Mouse (Mus musculus) embryonic facial prominence, embryonic 13.5 days (tissue): ENCODE measurements around the gene Cdkal1. TPM values are rescaled to one million over a fixed set of nuclear protein-coding genes. Genes with fewer than 3 reads are reported as not detected.

ENCODE experiments used
- ATAC-seq: fragments of 200-750 bp; cut with Nextera tagmentation; 2 replicates; pipeline ENCODE4 v1.8.0; 2017; ENCODE audit warnings: low read depth; ENCODE audit not compliant: insufficient number of reproducible peaks, insufficient read depth, low FRiP score, low TSS enrichment
- H3K27ac ChIP-seq: fragments of 300-500 bp; sonication (generic); 2 replicates; pipeline ENCODE4 v1.5.1; 2015; ENCODE audit warnings: moderate library complexity, mild to moderate bottlenecking, inconsistent platforms
- H3K27me3 ChIP-seq: fragments of 300-500 bp; sonication (generic); 2 replicates; pipeline ENCODE4 v1.6.1; 2015; ENCODE audit warnings: mild to moderate bottlenecking, inconsistent platforms
- H3K36me3 ChIP-seq: fragments of 300-500 bp; sonication (generic); 2 replicates; pipeline ENCODE4 v1.6.1; 2015; ENCODE audit warnings: mild to moderate bottlenecking, inconsistent platforms
- H3K4me1 ChIP-seq: fragments of 300-500 bp; sonication (generic); 2 replicates; pipeline ENCODE4 v1.6.1; 2015; ENCODE audit warnings: inconsistent platforms
- H3K4me2 ChIP-seq: fragments of 300-500 bp; sonication (generic); 2 replicates; pipeline ENCODE4 v1.6.1; 2015; ENCODE audit warnings: moderate library complexity, mild to moderate bottlenecking, inconsistent platforms
- H3K4me3 ChIP-seq: fragments of 300-500 bp; sonication (generic); 2 replicates; pipeline ENCODE4 v1.5.1; 2015; ENCODE audit warnings: mild to moderate bottlenecking, inconsistent platforms
- H3K9ac ChIP-seq: fragments of 300-500 bp; sonication (generic); 2 replicates; pipeline ENCODE4 v1.6.1; 2015; ENCODE audit warnings: mild to moderate bottlenecking, inconsistent platforms
- H3K9me3 ChIP-seq: fragments of 300-500 bp; sonication (generic); 2 replicates; pipeline ENCODE4 v1.6.1; 2016; ENCODE audit warnings: inconsistent platforms
- WGBS: fragments of 180-500 bp; shearing (Covaris S2); methylation state at CpG from one replicate; pipeline ENCODE4 v1.1.7; 2015; ENCODE audit warnings: mixed read lengths; 5-methylcytosine and 5-hydroxymethylcytosine counted together
- polyA plus RNA-seq: library from polyadenylated mRNA; unstranded; fragments of >200 nt; fragmentation: Nextera tagmentation; extraction: Ambion mirVana; gene quantifications from 2 replicates; pipeline ENCODE4 v1.2.1, GENCODE M21; 2015

Cdkal1 gene
- polyA plus RNA-seq, 1 experiment from 2014 or later: 34.0 TPM

GRCm38 (mm10) chr13:29273693-29274221 is 581.7 kb downstream of the Cdkal1 start:
- H3K36me3 ChIP-seq: no peaks in the 10 kb centered on the region
- H3K4me1 ChIP-seq: peaks cover 7% of the 10 kb centered on the region; the same call in 1 of the 2 replicates
- H3K4me3 ChIP-seq: no peak overlapping the region
- 42% methylated on average over 4 of the region's 4 CpGs for WGBS
- H3K9ac ChIP-seq: 0 out of 2 replicates have a peak overlapping the region, but pooled peaks have one; percentile 22
- no peaks in the 10 kb centered on the region for H3K9me3 ChIP-seq
- ATAC-seq: no peak
- no peak overlapping the region for H3K27ac ChIP-seq
- no peaks in the 10 kb centered on the region for H3K27me3 ChIP-seq
- H3K4me2 ChIP-seq: no peak overlapping the region

GRCm38 (mm10) chr13:29271451-29271850 is 584.0 kb downstream of the Cdkal1 start:
- Histone ChIP-seq H3K27me3 (no peaks in the 10 kb centered on the region), H3K9ac (no peak overlapping the region), H3K9me3 (no peaks in the 10 kb centered on the region), H3K4me1 (peaks cover 7% of the 10 kb centered on the region; the same call in 1 of the 2 replicates), H3K4me2 (no peak overlapping the region), H3K4me3 (no peak overlapping the region), H3K27ac (no peak overlapping the region), H3K36me3 (no peaks in the 10 kb centered on the region)
- no peak for ATAC-seq

GRCm38 (mm10) chr13:29264015-29264711 is 591.3 kb downstream of the Cdkal1 start:
- Histone ChIP-seq H3K4me1 (no peaks in the 10 kb centered on the region), H3K27ac (no peak overlapping the region), H3K9ac (no peak overlapping the region), H3K9me3 (no peaks in the 10 kb centered on the region), H3K4me3 (no peak overlapping the region), H3K27me3 (no peaks in the 10 kb centered on the region), H3K36me3 (no peaks in the 10 kb centered on the region), H3K4me2 (no peak overlapping the region)
- WGBS: 85% methylated on average over 11 of the region's 11 CpGs
- ATAC-seq: no peak

GRCm38 (mm10) chr13:29262164-29262563 is 593.3 kb downstream of the Cdkal1 start:
- Histone ChIP-seq H3K9me3 (no peaks in the 10 kb centered on the region), H3K27me3 (no peaks in the 10 kb centered on the region), H3K4me1 (no peaks in the 10 kb centered on the region), H3K9ac (no peak overlapping the region), H3K27ac (no peak overlapping the region), H3K36me3 (no peaks in the 10 kb centered on the region), H3K4me2 (no peak overlapping the region), H3K4me3 (no peak overlapping the region)
- WGBS: 84% methylated on average over 4 of the region's 4 CpGs
- ATAC-seq: no peak

GRCm38 (mm10) chr13:29248535-29248934 is 606.9 kb downstream of the Cdkal1 start:
- WGBS: 83% methylated on average over 4 of the region's 4 CpGs
- Histone ChIP-seq H3K36me3 (no peaks in the 10 kb centered on the region), H3K4me2 (no peak overlapping the region), H3K4me1 (no peaks in the 10 kb centered on the region), H3K4me3 (no peak overlapping the region), H3K27ac (no peak overlapping the region), H3K9me3 (no peaks in the 10 kb centered on the region), H3K9ac (no peak overlapping the region), H3K27me3 (no peaks in the 10 kb centered on the region)
- no peak for ATAC-seq

GRCm38 (mm10) chr13:29247800-29248199 is 607.7 kb downstream of the Cdkal1 start:
- no peaks in the 10 kb centered on the region for H3K9me3 ChIP-seq
- H3K4me3 ChIP-seq: no peak overlapping the region
- H3K27me3 ChIP-seq: no peaks in the 10 kb centered on the region
- H3K4me2 ChIP-seq: no peak overlapping the region
- no peaks in the 10 kb centered on the region for H3K4me1 ChIP-seq
- 48% methylated on average over 3 of the region's 3 CpGs for WGBS
- no peak overlapping the region for H3K9ac ChIP-seq
- no peaks in the 10 kb centered on the region for H3K36me3 ChIP-seq
- no peak overlapping the region for H3K27ac ChIP-seq
- no peak for ATAC-seq

GRCm38 (mm10) chr13:29235065-29235464 is 620.4 kb downstream of the Cdkal1 start:
- no peak for ATAC-seq
- H3K36me3 ChIP-seq: no peaks in the 10 kb centered on the region
- no peaks in the 10 kb centered on the region for H3K27me3 ChIP-seq
- 68% methylated on average over 4 of the region's 4 CpGs for WGBS
- no peak overlapping the region for H3K4me3 ChIP-seq
- 0 out of 2 replicates have a peak, but pooled peaks cover 3% of the 10 kb centered on the region for H3K4me1 ChIP-seq
- no peak overlapping the region for H3K27ac ChIP-seq
- peaks cover 8% of the 10 kb centered on the region for H3K9me3 ChIP-seq
- no peak overlapping the region for H3K9ac ChIP-seq
- no peak overlapping the region for H3K4me2 ChIP-seq

- peaks cover 8% of the 10 kb centered on the region for H3K9me3 ChIP-seq
- no peak overlapping the region for H3K4me2 ChIP-seq
- H3K36me3 ChIP-seq: no peaks in the 10 kb centered on the region
- no peak overlapping the region for H3K27ac ChIP-seq
- WGBS: 72% methylated on average over 4 of the region's 4 CpGs
- no peak overlapping the region for H3K4me3 ChIP-seq
- H3K27me3 ChIP-seq: no peaks in the 10 kb centered on the region
- ATAC-seq: no peak
- H3K9ac ChIP-seq: no peak overlapping the region
- 0 out of 2 replicates have a peak, but pooled peaks cover 3% of the 10 kb centered on the region for H3K4me1 ChIP-seq
Measured at GRCm38 (mm10) chr13:29234442-29234841, 621.0 kb downstream of the Cdkal1 start.

- H3K9me3 ChIP-seq: peaks cover 8% of the 10 kb centered on the region
- no peak overlapping the region for H3K9ac ChIP-seq
- H3K4me1 ChIP-seq: 0 out of 2 replicates have a peak, but pooled peaks cover 3% of the 10 kb centered on the region
- H3K27ac ChIP-seq: no peak overlapping the region
- H3K27me3 ChIP-seq: no peaks in the 10 kb centered on the region
- no peak overlapping the region for H3K4me2 ChIP-seq
- H3K36me3 ChIP-seq: no peaks in the 10 kb centered on the region
- no peak overlapping the region for H3K4me3 ChIP-seq
- no peak for ATAC-seq
- WGBS: 44% methylated on average over 11 of the region's 11 CpGs
Measured at GRCm38 (mm10) chr13:29233970-29234369, 621.5 kb downstream of the Cdkal1 start.

- Histone ChIP-seq H3K4me3 (no peak overlapping the region), H3K9me3 (peaks cover 8% of the 10 kb centered on the region), H3K27ac (no peak overlapping the region), H3K27me3 (no peaks in the 10 kb centered on the region), H3K4me1 (0 out of 2 replicates have a peak, but pooled peaks cover 3% of the 10 kb centered on the region), H3K4me2 (no peak overlapping the region), H3K36me3 (no peaks in the 10 kb centered on the region), H3K9ac (no peak overlapping the region)
- ATAC-seq: no peak
- 47% methylated on average over 4 of the region's 4 CpGs for WGBS
Measured at GRCm38 (mm10) chr13:29232681-29233080, 622.8 kb downstream of the Cdkal1 start.

- H3K36me3 ChIP-seq: no peaks in the 10 kb centered on the region
- no peak overlapping the region for H3K4me3 ChIP-seq
- H3K9ac ChIP-seq: no peak overlapping the region
- ATAC-seq: no peak
- H3K4me2 ChIP-seq: no peak overlapping the region
- no peak overlapping the region for H3K27ac ChIP-seq
- peaks cover 12% of the 10 kb centered on the region for H3K4me1 ChIP-seq
- WGBS: 74% methylated on average over 5 of the region's 5 CpGs
- H3K9me3 ChIP-seq: no peaks in the 10 kb centered on the region
- no peaks in the 10 kb centered on the region for H3K27me3 ChIP-seq
Measured at GRCm38 (mm10) chr13:29224815-29225214, 630.7 kb downstream of the Cdkal1 start.

GRCm38 (mm10) chr13:29222261-29222838 is 633.1 kb downstream of the Cdkal1 start:
- no peak for ATAC-seq
- Histone ChIP-seq H3K36me3 (no peaks in the 10 kb centered on the region), H3K4me1 (peaks cover 21% of the 10 kb centered on the region), H3K9ac (no peak overlapping the region), H3K27me3 (no peaks in the 10 kb centered on the region), H3K9me3 (no peaks in the 10 kb centered on the region), H3K27ac (peak overlapping the region; percentile 65), H3K4me3 (no peak overlapping the region), H3K4me2 (peak overlapping the region; percentile 14; the same call in 1 of the 2 replicates)
- 19% methylated on average over 10 of the region's 10 CpGs for WGBS
